Mouse (Mus musculus): ENCODE results near the gene Fam57a. TPM values are rescaled to one million over a fixed set of nuclear protein-coding genes. Genes with fewer than 3 reads are reported as not detected.
A peak's percentile ranks its signal among the peaks of the same experiment; 100 is the strongest.
"Not testable (repeated sequence)": the region's sequence is repeated elsewhere in the genome, so short reads cannot be mapped to it uniquely, and the experiment has no call there.

The Fam57a gene
- polyA plus RNA-seq, 1 experiment from 2014 or later: 14.5 TPM

GRCm38 (mm10) chr11:76196977-76197469, 17.6 kb downstream of the Fam57a start:
- no peak overlapping the region for H3K4me3 ChIP-seq (replicated peaks; ENCODE audit: low read depth, low read length)
- H3K9me3 ChIP-seq (replicated peaks; ENCODE audit: low read length): no peaks in the 10 kb centered on the region
- no peak overlapping the region for H3K27ac ChIP-seq
- TF ChIP-seq CTCF (IDR thresholded peaks at IDR 0.05; ENCODE audit: low read depth): no peak
- H3K4me2 ChIP-seq (ENCODE audit: low read length): no peak overlapping the region
- no peaks in the 10 kb centered on the region; the same call in 1 of the 2 replicates for H3K4me1 ChIP-seq (replicated peaks; ENCODE audit: insufficient read depth, low read length)
- WGBS: 53% methylated on average over 8 of the region's 8 CpGs
- ATAC-seq (replicated peaks; ENCODE audit: low FRiP score, low read depth) (no peak), DNase-seq (ENCODE audit: low spot score) (no peak)
- no peak overlapping the region for H3K9ac ChIP-seq (ENCODE audit: low read depth, low read length)
- H3K27me3 ChIP-seq (ENCODE audit: insufficient read depth, low read length): no peaks in the 10 kb centered on the region
- no peaks in the 10 kb centered on the region for H3K36me3 ChIP-seq (ENCODE audit: insufficient read depth, low read length)

- no peak; the same call in 1 of the 2 replicates for TF ChIP-seq CTCF (IDR thresholded peaks at IDR 0.05; ENCODE audit: low read depth)
- H3K4me3 ChIP-seq (replicated peaks; ENCODE audit: low read depth, low read length): peak overlapping the region; percentile 77
- peak overlapping the region; percentile 79 for H3K9ac ChIP-seq (ENCODE audit: low read depth, low read length)
- no peaks in the 10 kb centered on the region for H3K36me3 ChIP-seq (ENCODE audit: insufficient read depth, low read length)
- DNase-seq (ENCODE audit: low spot score) (peak; percentile 89), ATAC-seq (replicated peaks; ENCODE audit: low FRiP score, low read depth) (peak; percentile 95)
- under 1% methylated on average over 65 of the region's 90 CpGs for WGBS
- no peaks in the 10 kb centered on the region; the same call in 1 of the 2 replicates for H3K4me1 ChIP-seq (replicated peaks; ENCODE audit: insufficient read depth, low read length)
- H3K9me3 ChIP-seq (replicated peaks; ENCODE audit: low read length): no peaks in the 10 kb centered on the region
- peak overlapping the region; percentile 100 for H3K4me2 ChIP-seq (ENCODE audit: low read length)
- H3K27me3 ChIP-seq (ENCODE audit: insufficient read depth, low read length): no peaks in the 10 kb centered on the region
- no peak overlapping the region for H3K27ac ChIP-seq
These were observed 22.5 kb downstream of the Fam57a start for GRCm38 (mm10) chr11:76201761-76202674.

- H3K4me3 ChIP-seq (replicated peaks; ENCODE audit: low read depth, low read length): no peak overlapping the region
- WGBS: 85% methylated on average over 5 of the region's 5 CpGs
- no peak overlapping the region for H3K27ac ChIP-seq
- no peaks in the 10 kb centered on the region for H3K4me1 ChIP-seq (replicated peaks; ENCODE audit: insufficient read depth, low read length)
- H3K4me2 ChIP-seq (ENCODE audit: low read length): no peak overlapping the region
- H3K36me3 ChIP-seq (ENCODE audit: insufficient read depth, low read length): peaks cover 18% of the 10 kb centered on the region
- no peak overlapping the region for H3K9ac ChIP-seq (ENCODE audit: low read depth, low read length)
- no peak for ATAC-seq (replicated peaks; ENCODE audit: low FRiP score, low read depth)
- no peak for DNase-seq (ENCODE audit: low spot score)
- no peaks in the 10 kb centered on the region for H3K9me3 ChIP-seq (replicated peaks; ENCODE audit: low read length)
- no peaks in the 10 kb centered on the region for H3K27me3 ChIP-seq (ENCODE audit: insufficient read depth, low read length)
- no peak for TF ChIP-seq CTCF (IDR thresholded peaks at IDR 0.05; ENCODE audit: low read depth)
These were observed 27.3 kb downstream of the Fam57a start for GRCm38 (mm10) chr11:76206793-76207192.

- DNase-seq (ENCODE audit: low spot score) (no peak), ATAC-seq (replicated peaks; ENCODE audit: low FRiP score, low read depth) (no peak)
- 79% methylated on average over 13 of the region's 13 CpGs for WGBS
- Histone ChIP-seq H3K36me3 (ENCODE audit: insufficient read depth, low read length) (peaks cover 36% of the 10 kb centered on the region), H3K27ac (no peak overlapping the region), H3K4me2 (ENCODE audit: low read length) (no peak overlapping the region), H3K4me1 (replicated peaks; ENCODE audit: insufficient read depth, low read length) (no peaks in the 10 kb centered on the region), H3K27me3 (ENCODE audit: insufficient read depth, low read length) (no peaks in the 10 kb centered on the region), H3K9ac (ENCODE audit: low read depth, low read length) (no peak overlapping the region), H3K4me3 (replicated peaks; ENCODE audit: low read depth, low read length) (no peak overlapping the region), H3K9me3 (replicated peaks; ENCODE audit: low read length) (no peaks in the 10 kb centered on the region)
- TF ChIP-seq CTCF (IDR thresholded peaks at IDR 0.05; ENCODE audit: low read depth): no peak
These were observed 30.9 kb downstream of the Fam57a start for GRCm38 (mm10) chr11:76210228-76210985.

- not testable (repeated sequence) for H3K4me1 ChIP-seq (replicated peaks; ENCODE audit: insufficient read depth, low read length); H3K4me2 ChIP-seq (ENCODE audit: low read length); ATAC-seq (replicated peaks; ENCODE audit: low FRiP score, low read depth); H3K9me3 ChIP-seq (replicated peaks; ENCODE audit: low read length); H3K9ac ChIP-seq (ENCODE audit: low read depth, low read length); H3K27ac ChIP-seq; DNase-seq (ENCODE audit: low spot score); H3K4me3 ChIP-seq (replicated peaks; ENCODE audit: low read depth, low read length); H3K27me3 ChIP-seq (ENCODE audit: insufficient read depth, low read length)
- 85% methylated on average over 5 of the region's 6 CpGs for WGBS
- peaks cover 36% of the 10 kb centered on the region for H3K36me3 ChIP-seq (ENCODE audit: insufficient read depth, low read length)
These were observed 32.1 kb downstream of the Fam57a start for GRCm38 (mm10) chr11:76211595-76211994.

GRCm38 (mm10) chr11:76213841-76214240, 34.4 kb downstream of the Fam57a start:
- no peak for DNase-seq (ENCODE audit: low spot score)
- no peak for ATAC-seq (replicated peaks; ENCODE audit: low FRiP score, low read depth)
- Histone ChIP-seq H3K4me3 (replicated peaks; ENCODE audit: low read depth, low read length) (no peak overlapping the region), H3K4me1 (replicated peaks; ENCODE audit: insufficient read depth, low read length) (0 out of 2 replicates have a peak, but pooled peaks cover 6% of the 10 kb centered on the region), H3K27ac (no peak overlapping the region), H3K9ac (ENCODE audit: low read depth, low read length) (no peak overlapping the region), H3K9me3 (replicated peaks; ENCODE audit: low read length) (no peaks in the 10 kb centered on the region), H3K36me3 (ENCODE audit: insufficient read depth, low read length) (peaks cover 26% of the 10 kb centered on the region), H3K27me3 (ENCODE audit: insufficient read depth, low read length) (no peaks in the 10 kb centered on the region), H3K4me2 (ENCODE audit: low read length) (no peak overlapping the region)
- WGBS: 90% methylated on average over 5 of the region's 5 CpGs
- no peak for TF ChIP-seq CTCF (IDR thresholded peaks at IDR 0.05; ENCODE audit: low read depth)
